Mouse (Mus musculus) liver, embryonic 14.5 days (tissue): ENCODE results near the gene Gm10318. TPM values are rescaled to one million over a fixed set of nuclear protein-coding genes. Genes with fewer than 3 reads are reported as not detected.

ENCODE experiments used
- ATAC-seq: fragments of 200-750 bp; cut with Nextera tagmentation; 2 replicates; pipeline ENCODE4 v1.8.0; 2017; ENCODE audit warnings: moderate number of reproducible peaks, mild to moderate bottlenecking, moderate library complexity; ENCODE audit not compliant: insufficient read depth
- DNase-seq, 3 experiments: peaks; one replicate each; pipeline ENCODE4 v3.0.0-alpha.2; 2012 to 2013; ENCODE audit warnings: low read depth in 3 of 3, low spot score in 3 of 3
- H3K27ac ChIP-seq: fragments of 300-500 bp; sonication (generic); 2 replicates; pipeline ENCODE4 v1.5.1; 2014; ENCODE audit warnings: moderate library complexity, mild to moderate bottlenecking, control low read depth, inconsistent platforms
- H3K27me3 ChIP-seq: fragments of 300-500 bp; sonication (generic); 2 replicates; pipeline ENCODE4 v1.6.1; 2014; ENCODE audit warnings: mild to moderate bottlenecking, low read length, moderate library complexity; ENCODE audit not compliant: control insufficient read depth, insufficient read depth
- H3K36me3 ChIP-seq: fragments of 300-500 bp; sonication (generic); replicated peaks from 2 replicates; pipeline ENCODE4 v1.6.1; 2014; ENCODE audit warnings: low read depth; ENCODE audit not compliant: control insufficient read depth, insufficient read depth
- H3K4me1 ChIP-seq, 2 experiments: fragments of 200-500 bp in 1 of 2; fragments of 300-500 bp in 1 of 2; sonication (generic) in 1 of 2; replicated peaks; 2 replicates each; pipeline ENCODE4 v1.6.1; 2012 to 2014; ENCODE audit warnings: antibody characterized with exemption in 1 of 2, inconsistent platforms in 1 of 2, low read length in 1 of 2; ENCODE audit not compliant: control insufficient read depth in 2 of 2, insufficient read depth in 2 of 2
- H3K4me2 ChIP-seq: fragments of 300-500 bp; sonication (generic); 2 replicates; pipeline ENCODE4 v1.6.1; 2014; ENCODE audit warnings: low read depth, mild to moderate bottlenecking, control low read depth, moderate library complexity
- H3K4me3 ChIP-seq, 2 experiments: fragments of 200-500 bp in 1 of 2; fragments of 300-500 bp in 1 of 2; sonication (generic) in 1 of 2; 2 replicates each; pipeline ENCODE4 v1.5.1; 2012 to 2014; ENCODE audit warnings: low read depth in 2 of 2, low read length in 2 of 2, mild to moderate bottlenecking in 2 of 2, control low read depth in 1 of 2, inconsistent platforms in 1 of 2, moderate library complexity in 1 of 2; ENCODE audit not compliant: insufficient read depth in 1 of 2
- H3K9ac ChIP-seq: fragments of 300-500 bp; sonication (generic); replicated peaks from 2 replicates; pipeline ENCODE4 v1.6.1; 2014; ENCODE audit warnings: mild to moderate bottlenecking, control low read depth, moderate library complexity
- H3K9me3 ChIP-seq: fragments of 300-500 bp; sonication (generic); 2 replicates; pipeline ENCODE4 v1.6.1; 2016; ENCODE audit warnings: low read length, mixed read lengths; ENCODE audit not compliant: control insufficient read depth
- CTCF ChIP-seq: IDR thresholded peaks from 2 replicates; pipeline ENCODE4 v1.5.1; 2016; ENCODE audit warnings: antibody characterized with exemption, low read depth, control low read depth
- EP300 ChIP-seq: IDR thresholded peaks from 2 replicates; pipeline ENCODE4 v1.6.1; 2016; ENCODE audit warnings: antibody characterized with exemption, low read depth
- WGBS: fragments of 180-500 bp; shearing (Covaris S2); extraction: QIAGEN DNeasy Blood & Tissue Kit; methylation state at CpG from one replicate; pipeline ENCODE4 v1.1.7; 2014; ENCODE audit not compliant: insufficient replicate concordance; 5-methylcytosine and 5-hydroxymethylcytosine counted together
- polyA plus RNA-seq, 2 experiments: library from polyadenylated mRNA; depleted of rRNA in 1 of 2; stranded (reverse) in 1 of 2; unstranded in 1 of 2; fragments of >200 nt; fragmentation: Nextera tagmentation in 1 of 2; extraction: Ambion mirVana in 1 of 2; gene quantifications; 2 replicates each; pipeline versions ENCODE4 v1.2.1 to v1.2.3; 2012 to 2014

The Gm10318 gene
- polyA plus RNA-seq, 2 experiments: not detected

- Histone ChIP-seq H3K9ac (no peak overlapping the region), H3K27ac (no peak overlapping the region), H3K27me3 (peaks cover 6% of the 10 kb centered on the region), H3K4me3 (peak overlapping the region; percentile 49 to 56; a peak in 3 of 4 replicates), H3K4me2 (peak overlapping the region; percentile 62), H3K36me3 (no peaks in the 10 kb centered on the region), H3K4me1 (no peaks in the 10 kb centered on the region; a peak in 1 of 4 replicates), H3K9me3 (no peaks in the 10 kb centered on the region)
- no peak for ATAC-seq
- TF ChIP-seq EP300: no peak
- TF ChIP-seq CTCF: no peak
- no peak for DNase-seq
- WGBS: 70% methylated on average over 27 of the region's 27 CpGs
Measured at GRCm38 (mm10) chr10:77900903-77901818, 48.5 kb downstream of the Gm10318 start.

GRCm38 (mm10) chr10:77901871-77902210 is 49.2 kb downstream of the Gm10318 start:
- peaks cover 6% of the 10 kb centered on the region for H3K27me3 ChIP-seq
- no peak for TF ChIP-seq EP300
- no peak for TF ChIP-seq CTCF
- H3K9ac ChIP-seq: no peak overlapping the region
- H3K27ac ChIP-seq: no peak overlapping the region
- no peaks in the 10 kb centered on the region; a peak in 1 of 4 replicates for H3K4me1 ChIP-seq
- H3K36me3 ChIP-seq: no peaks in the 10 kb centered on the region
- H3K9me3 ChIP-seq: no peaks in the 10 kb centered on the region
- DNase-seq (no peak), ATAC-seq (no peak)
- 3% methylated on average over 14 of the region's 14 CpGs for WGBS
- peak overlapping the region; percentile 62 for H3K4me2 ChIP-seq
- peak overlapping the region; percentile 49 to 56 for H3K4me3 ChIP-seq

GRCm38 (mm10) chr10:77902211-77902893 is 49.7 kb downstream of the Gm10318 start, which contains the start of gene Lrrc3:
Gene Lrrc3 (minus strand): TSS chr10:77902536.
- under 1% methylated on average over 46 of the region's 46 CpGs for WGBS
- Histone ChIP-seq H3K4me3 (peak within 1 kb of the TSS; percentile 49 to 56), H3K4me2 (peak within 1 kb of the TSS; percentile 62), H3K9me3 (no peaks in the 10 kb centered on the region), H3K4me1 (no peaks in the 10 kb centered on the region; a peak in 1 of 4 replicates), H3K9ac (no peak within 1 kb of the TSS), H3K27ac (no peak within 1 kb of the TSS), H3K27me3 (peaks cover 6% of the 10 kb centered on the region), H3K36me3 (no peaks in the 10 kb centered on the region)
- TF ChIP-seq EP300 (no peak), CTCF (peak; percentile 37; the same call in 1 of the 2 replicates)
- DNase-seq: peak; percentile 14 to 19 (median 18)
- ATAC-seq: peak; percentile 73

GRCm38 (mm10) chr10:77902894-77903715 is 50.4 kb downstream of the Gm10318 start:
- peak; percentile 68 for ATAC-seq
- H3K36me3 ChIP-seq: no peaks in the 10 kb centered on the region
- 7% methylated on average over 35 of the region's 35 CpGs for WGBS
- DNase-seq: peak; percentile 26 to 41 (median 34)
- H3K27me3 ChIP-seq: peaks cover 6% of the 10 kb centered on the region
- no peaks in the 10 kb centered on the region for H3K9me3 ChIP-seq
- TF ChIP-seq CTCF (no peak), EP300 (no peak)
- H3K27ac ChIP-seq: no peak overlapping the region
- peak overlapping the region; percentile 62 for H3K4me2 ChIP-seq
- H3K4me1 ChIP-seq: no peaks in the 10 kb centered on the region; a peak in 1 of 4 replicates
- H3K9ac ChIP-seq: no peak overlapping the region
- peak overlapping the region; percentile 44 to 56 for H3K4me3 ChIP-seq

Other genes with a start within 250 kb of the Gm10318 start
Only the 30 nearest of the 33 such genes appear.
- 0.03 TPM in 1 of 2 replicates, not detected in the other for gene Tspear, start 166.3 kb upstream of the Gm10318 start, polyA plus RNA-seq (2012; rRNA removed)
- not detected in 2 replicates for gene Tspear, start 166.3 kb upstream of the Gm10318 start, polyA plus RNA-seq (2014; fragmentation: Nextera tagmentation; extraction: Ambion mirVana)
- gene Gm19402, start 162.1 kb upstream of the Gm10318 start, polyA plus RNA-seq (2012; rRNA removed): not detected in 2 replicates
- gene Gm19402, start 162.1 kb upstream of the Gm10318 start, polyA plus RNA-seq (2014; fragmentation: Nextera tagmentation; extraction: Ambion mirVana): not detected in 2 replicates
- gene Gm9508, start 155.6 kb upstream of the Gm10318 start, polyA plus RNA-seq (2012; rRNA removed): not detected in 2 replicates
- gene Gm9508, start 155.6 kb upstream of the Gm10318 start, polyA plus RNA-seq (2014; fragmentation: Nextera tagmentation; extraction: Ambion mirVana): not detected in 2 replicates
- not detected in 2 replicates for gene Gm10272, start 146.2 kb upstream of the Gm10318 start, polyA plus RNA-seq (2012; rRNA removed)
- gene Gm10272, start 146.2 kb upstream of the Gm10318 start, polyA plus RNA-seq (2014; fragmentation: Nextera tagmentation; extraction: Ambion mirVana): not detected in 2 replicates
- not detected in 2 replicates for gene Gm10024, start 141.4 kb upstream of the Gm10318 start, polyA plus RNA-seq (2012; rRNA removed)
- not detected in 2 replicates for gene Gm10024, start 141.4 kb upstream of the Gm10318 start, polyA plus RNA-seq (2014; fragmentation: Nextera tagmentation; extraction: Ambion mirVana)
- gene Gm10142, start 137.1 kb upstream of the Gm10318 start, polyA plus RNA-seq (2012; rRNA removed): not detected in 2 replicates
- gene Gm10142, start 137.1 kb upstream of the Gm10318 start, polyA plus RNA-seq (2014; fragmentation: Nextera tagmentation; extraction: Ambion mirVana): not detected in 2 replicates
- not detected in 2 replicates for gene Krtap12-1, start 132.3 kb upstream of the Gm10318 start, polyA plus RNA-seq (2012; rRNA removed)
- gene Krtap12-1, start 132.3 kb upstream of the Gm10318 start, polyA plus RNA-seq (2014; fragmentation: Nextera tagmentation; extraction: Ambion mirVana): not detected in 2 replicates
- not detected in 2 replicates for gene Gm10100, start 126.4 kb upstream of the Gm10318 start, polyA plus RNA-seq (2012; rRNA removed)
- gene Gm10100, start 126.4 kb upstream of the Gm10318 start, polyA plus RNA-seq (2014; fragmentation: Nextera tagmentation; extraction: Ambion mirVana): not detected in 2 replicates
- not detected in 2 replicates for gene Gm18596, start 110.2 kb upstream of the Gm10318 start, polyA plus RNA-seq (2012; rRNA removed)
- gene Gm18596, start 110.2 kb upstream of the Gm10318 start, polyA plus RNA-seq (2014; fragmentation: Nextera tagmentation; extraction: Ambion mirVana): not detected in 2 replicates
- not detected in 2 replicates for gene Gm9736, start 101.5 kb upstream of the Gm10318 start, polyA plus RNA-seq (2012; rRNA removed)
- not detected in 2 replicates for gene Gm9736, start 101.5 kb upstream of the Gm10318 start, polyA plus RNA-seq (2014; fragmentation: Nextera tagmentation; extraction: Ambion mirVana)
- not detected in 2 replicates for gene Gm3233, start 93.2 kb upstream of the Gm10318 start, polyA plus RNA-seq (2012; rRNA removed)
- not detected in 2 replicates for gene Gm3233, start 93.2 kb upstream of the Gm10318 start, polyA plus RNA-seq (2014; fragmentation: Nextera tagmentation; extraction: Ambion mirVana)
- not detected in 2 replicates for gene Gm3238, start 81.5 kb upstream of the Gm10318 start, polyA plus RNA-seq (2012; rRNA removed)
- not detected in 2 replicates for gene Gm3238, start 81.5 kb upstream of the Gm10318 start, polyA plus RNA-seq (2014; fragmentation: Nextera tagmentation; extraction: Ambion mirVana)
- gene Gm7138, start 75.9 kb upstream of the Gm10318 start, polyA plus RNA-seq (2012; rRNA removed): not detected in 2 replicates
- not detected in 2 replicates for gene Gm7138, start 75.9 kb upstream of the Gm10318 start, polyA plus RNA-seq (2014; fragmentation: Nextera tagmentation; extraction: Ambion mirVana)
- gene Gm3250, start 70.3 kb upstream of the Gm10318 start, polyA plus RNA-seq (2012; rRNA removed): not detected in 2 replicates
- not detected in 2 replicates for gene Gm3250, start 70.3 kb upstream of the Gm10318 start, polyA plus RNA-seq (2014; fragmentation: Nextera tagmentation; extraction: Ambion mirVana)
- not detected in 2 replicates for gene Gm7137, start 64.7 kb upstream of the Gm10318 start, polyA plus RNA-seq (2012; rRNA removed)
- gene Gm7137, start 64.7 kb upstream of the Gm10318 start, polyA plus RNA-seq (2014; fragmentation: Nextera tagmentation; extraction: Ambion mirVana): not detected in 2 replicates
- not detected in 2 replicates for gene Gm9639, start 57.8 kb upstream of the Gm10318 start, polyA plus RNA-seq (2012; rRNA removed)
- gene Gm9639, start 57.8 kb upstream of the Gm10318 start, polyA plus RNA-seq (2014; fragmentation: Nextera tagmentation; extraction: Ambion mirVana): not detected in 2 replicates
- gene Gm19668, start 53.7 kb upstream of the Gm10318 start, polyA plus RNA-seq (2012; rRNA removed): not detected in 2 replicates
- not detected in 2 replicates for gene Gm19668, start 53.7 kb upstream of the Gm10318 start, polyA plus RNA-seq (2014; fragmentation: Nextera tagmentation; extraction: Ambion mirVana)
- gene Gm9507, start 41.0 kb upstream of the Gm10318 start, polyA plus RNA-seq (2012; rRNA removed): not detected in 2 replicates
- gene Gm9507, start 41.0 kb upstream of the Gm10318 start, polyA plus RNA-seq (2014; fragmentation: Nextera tagmentation; extraction: Ambion mirVana): not detected in 2 replicates
- gene Gm2696, start 38.2 kb upstream of the Gm10318 start, polyA plus RNA-seq (2012; rRNA removed): not detected in 2 replicates
- gene Gm2696, start 38.2 kb upstream of the Gm10318 start, polyA plus RNA-seq (2014; fragmentation: Nextera tagmentation; extraction: Ambion mirVana): not detected in 2 replicates
- not detected in 2 replicates for gene Krtap10-4, start 25.8 kb upstream of the Gm10318 start, polyA plus RNA-seq (2012; rRNA removed)
- gene Krtap10-4, start 25.8 kb upstream of the Gm10318 start, polyA plus RNA-seq (2014; fragmentation: Nextera tagmentation; extraction: Ambion mirVana): not detected in 2 replicates
- gene Krtap10-10, start 16.9 kb upstream of the Gm10318 start, polyA plus RNA-seq (2012; rRNA removed): not detected in 2 replicates
- gene Krtap10-10, start 16.9 kb upstream of the Gm10318 start, polyA plus RNA-seq (2014; fragmentation: Nextera tagmentation; extraction: Ambion mirVana): not detected in 2 replicates
- gene Gm36176, start 6.1 kb upstream of the Gm10318 start, polyA plus RNA-seq (2012; rRNA removed): not detected in 2 replicates
- not detected in 2 replicates for gene Gm36176, start 6.1 kb upstream of the Gm10318 start, polyA plus RNA-seq (2014; fragmentation: Nextera tagmentation; extraction: Ambion mirVana)
- not detected in 2 replicates for gene Gm3285, start 9.1 kb downstream of the Gm10318 start, polyA plus RNA-seq (2012; rRNA removed)
- not detected in 2 replicates for gene Gm3285, start 9.1 kb downstream of the Gm10318 start, polyA plus RNA-seq (2014; fragmentation: Nextera tagmentation; extraction: Ambion mirVana)
- 6.7 and 8.4 TPM in 2 replicates for gene Lrrc3, start 49.7 kb downstream of the Gm10318 start, polyA plus RNA-seq (2012; rRNA removed)
- gene Lrrc3, start 49.7 kb downstream of the Gm10318 start, polyA plus RNA-seq (2014; fragmentation: Nextera tagmentation; extraction: Ambion mirVana): 8.0 and 8.9 TPM in 2 replicates
- gene Trpm2, start 117.7 kb downstream of the Gm10318 start, polyA plus RNA-seq (2012; rRNA removed): 1.1 TPM in 2 replicates
- gene Trpm2, start 117.7 kb downstream of the Gm10318 start, polyA plus RNA-seq (2014; fragmentation: Nextera tagmentation; extraction: Ambion mirVana): 1.4 and 1.5 TPM in 2 replicates
- 4.5 and 4.7 TPM in 2 replicates for gene 1810043G02Rik, start 125.7 kb downstream of the Gm10318 start, polyA plus RNA-seq (2012; rRNA removed)
- 4.2 and 4.5 TPM in 2 replicates for gene 1810043G02Rik, start 125.7 kb downstream of the Gm10318 start, polyA plus RNA-seq (2014; fragmentation: Nextera tagmentation; extraction: Ambion mirVana)
- 41.7 and 46.7 TPM in 2 replicates for gene Pfkl, start 157.2 kb downstream of the Gm10318 start, polyA plus RNA-seq (2012; rRNA removed)
- 63.1 and 66.8 TPM in 2 replicates for gene Pfkl, start 157.2 kb downstream of the Gm10318 start, polyA plus RNA-seq (2014; fragmentation: Nextera tagmentation; extraction: Ambion mirVana)
- gene Dnmt3l, start 189.1 kb downstream of the Gm10318 start, polyA plus RNA-seq (2012; rRNA removed): 0.08 TPM in 1 of 2 replicates, not detected in the other
- not detected in 2 replicates for gene Dnmt3l, start 189.1 kb downstream of the Gm10318 start, polyA plus RNA-seq (2014; fragmentation: Nextera tagmentation; extraction: Ambion mirVana)
- not detected in 2 replicates for gene Aire, start 190.8 kb downstream of the Gm10318 start, polyA plus RNA-seq (2012; rRNA removed)
- not detected in 2 replicates for gene Aire, start 190.8 kb downstream of the Gm10318 start, polyA plus RNA-seq (2014; fragmentation: Nextera tagmentation; extraction: Ambion mirVana)
- 2.4 TPM in 2 replicates for gene Icosl, start 216.4 kb downstream of the Gm10318 start, polyA plus RNA-seq (2012; rRNA removed)
- gene Icosl, start 216.4 kb downstream of the Gm10318 start, polyA plus RNA-seq (2014; fragmentation: Nextera tagmentation; extraction: Ambion mirVana): 2.2 TPM in 2 replicates